Mouse (Mus musculus): ENCODE data around the gene Sec14l1. TPM values are rescaled to one million over a fixed set of nuclear protein-coding genes. Genes with fewer than 3 reads are reported as not detected.

Sec14l1 gene
- polyA plus RNA-seq, 1 experiment from 2014 or later = 30.4 TPM

DNA sequence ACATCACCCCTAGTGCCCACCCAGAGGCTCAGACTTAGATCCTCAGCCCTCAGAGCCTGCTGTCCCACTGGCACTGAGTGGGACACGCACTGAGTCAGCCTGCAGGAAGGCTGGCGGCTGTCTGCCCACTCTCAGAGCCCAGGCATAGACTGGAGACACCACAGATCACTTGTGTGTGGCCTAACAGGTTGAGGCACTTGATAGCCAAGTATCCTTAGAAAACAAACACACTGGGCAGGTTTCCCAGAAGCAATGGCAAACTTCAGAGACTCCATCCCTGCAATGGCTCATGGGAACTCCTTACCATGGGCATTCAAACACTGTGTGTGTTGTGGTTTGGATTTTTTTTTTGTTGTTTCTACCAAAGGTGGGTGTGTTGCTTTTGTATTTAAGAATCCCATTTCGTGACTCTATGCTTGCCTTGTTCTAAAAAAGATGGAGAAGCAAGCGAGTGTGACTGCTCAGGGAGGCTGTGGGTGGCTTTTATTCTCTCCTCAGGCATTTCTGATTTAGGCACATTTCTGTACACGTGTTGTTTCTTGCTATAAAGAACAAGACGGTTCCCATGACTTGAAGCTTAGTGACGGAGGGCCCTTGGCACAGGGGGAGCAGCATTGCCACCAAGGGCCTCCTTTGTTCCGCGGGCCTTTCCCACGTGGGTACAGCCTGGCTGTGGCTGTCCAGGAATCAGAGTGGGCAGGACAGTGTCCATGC, 10.8 kb upstream of the Sec14l1 start:
- H3K4me3 ChIP-seq (replicated peaks) = no peak overlapping the region
- no peak for ATAC-seq
- peaks cover 20% of the 10 kb centered on the region for H3K4me1 ChIP-seq (replicated peaks)
- no peak overlapping the region for H3K27ac ChIP-seq
- 87% methylated on average over 10 of the region's 10 CpGs for WGBS
- no peaks in the 10 kb centered on the region for H3K9me3 ChIP-seq
- no peak overlapping the region for H3K9ac ChIP-seq
- no peaks in the 10 kb centered on the region for H3K27me3 ChIP-seq (replicated peaks)
- H3K36me3 ChIP-seq = no peaks in the 10 kb centered on the region
- no peak overlapping the region for H3K4me2 ChIP-seq (replicated peaks)

DNA sequence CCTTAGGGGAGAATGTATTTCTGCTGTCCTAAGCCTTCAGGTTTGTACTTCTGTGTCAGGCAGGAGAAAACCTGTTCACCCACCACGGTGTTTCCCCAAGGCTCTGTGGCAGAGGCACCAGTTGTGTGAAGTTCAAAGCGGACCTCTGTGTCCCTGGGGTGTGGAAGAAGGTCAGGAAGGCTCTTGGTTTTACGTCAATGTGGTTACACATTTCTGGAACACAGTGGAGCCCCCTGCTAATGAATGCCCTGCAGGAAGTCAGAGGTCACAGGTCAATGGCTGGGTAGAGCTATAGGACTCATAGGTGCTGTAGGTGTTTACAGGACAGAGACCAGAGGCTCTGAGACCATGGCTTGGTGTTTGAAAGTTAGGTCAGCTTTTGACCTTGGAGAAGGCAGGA, 9.7 kb upstream of the Sec14l1 start:
- H3K9ac ChIP-seq = no peak overlapping the region
- no peak for ATAC-seq
- H3K4me2 ChIP-seq (replicated peaks) = no peak overlapping the region
- H3K4me1 ChIP-seq (replicated peaks) = peaks cover 23% of the 10 kb centered on the region
- no peaks in the 10 kb centered on the region for H3K27me3 ChIP-seq (replicated peaks)
- H3K9me3 ChIP-seq = no peaks in the 10 kb centered on the region
- no peak overlapping the region for H3K4me3 ChIP-seq (replicated peaks)
- 56% methylated on average over 3 of the region's 3 CpGs for WGBS
- no peaks in the 10 kb centered on the region for H3K36me3 ChIP-seq
- no peak overlapping the region for H3K27ac ChIP-seq

DNA sequence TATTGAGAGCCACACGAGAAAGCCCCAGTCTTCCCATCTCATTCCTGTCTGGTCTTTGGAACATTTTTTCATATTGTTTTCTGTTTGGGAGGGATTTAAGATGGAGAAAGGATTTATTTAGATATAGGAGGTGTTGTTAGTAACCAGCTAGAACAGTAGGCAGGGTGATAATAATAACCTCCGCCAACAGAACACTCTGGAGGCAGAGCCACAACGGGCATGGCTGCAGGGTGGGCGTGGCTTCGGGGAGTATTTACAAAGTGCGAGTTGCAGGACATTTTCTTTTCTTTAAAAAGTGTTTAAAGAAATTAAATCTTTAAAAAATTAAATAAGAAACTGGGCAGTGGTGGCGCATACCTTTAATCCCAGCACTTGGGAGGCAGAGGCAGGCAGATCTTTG, 9.1 kb upstream of the Sec14l1 start:
- no peak overlapping the region for H3K4me3 ChIP-seq (replicated peaks)
- no peak overlapping the region for H3K27ac ChIP-seq
- H3K9ac ChIP-seq = no peak overlapping the region
- no peaks in the 10 kb centered on the region for H3K9me3 ChIP-seq
- H3K4me1 ChIP-seq (replicated peaks) = peaks cover 23% of the 10 kb centered on the region
- no peak for ATAC-seq
- no peak overlapping the region for H3K4me2 ChIP-seq (replicated peaks)
- no peaks in the 10 kb centered on the region for H3K27me3 ChIP-seq (replicated peaks)
- no peaks in the 10 kb centered on the region for H3K36me3 ChIP-seq
- WGBS = 78% methylated on average over 7 of the region's 7 CpGs

DNA sequence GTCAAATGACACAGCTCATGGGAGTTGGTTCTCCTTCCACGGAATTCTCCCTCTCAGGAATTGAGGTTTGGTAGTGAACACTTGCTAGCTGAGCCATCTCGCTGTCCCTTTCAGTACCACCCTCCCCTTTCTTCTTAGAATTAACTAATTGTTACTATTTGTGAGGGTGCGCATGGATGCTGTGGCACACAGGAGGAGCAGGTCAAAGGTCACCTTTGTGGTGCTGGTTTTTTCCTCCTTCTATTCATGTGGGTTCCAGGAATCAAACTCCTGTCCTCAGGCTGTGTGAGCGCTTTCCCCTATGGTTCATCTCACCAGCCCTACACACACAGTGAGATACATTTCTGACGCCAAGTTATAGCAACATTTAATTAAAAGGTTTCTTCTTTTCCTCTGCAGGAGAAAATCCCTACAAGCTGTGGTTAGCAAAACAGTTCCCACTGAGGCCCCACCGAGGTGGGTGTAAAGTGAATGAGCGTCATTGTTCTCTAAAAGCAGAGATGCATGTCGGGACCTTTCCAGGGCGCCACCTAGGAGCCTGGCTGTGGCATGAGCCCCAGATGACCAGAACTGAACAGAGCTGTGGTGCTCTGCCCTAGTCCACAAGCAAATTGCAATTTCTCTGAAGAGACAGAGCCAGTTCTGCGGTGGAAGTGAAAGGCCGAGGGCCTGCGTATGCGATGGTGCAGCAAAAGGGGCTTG, 8.2 kb upstream of the Sec14l1 start:
- no peak for ATAC-seq
- Histone ChIP-seq H3K4me1 (replicated peaks) (peaks cover 17% of the 10 kb centered on the region), H3K4me3 (replicated peaks) (no peak overlapping the region), H3K4me2 (replicated peaks) (no peak overlapping the region), H3K27ac (no peak overlapping the region), H3K9me3 (no peaks in the 10 kb centered on the region), H3K9ac (no peak overlapping the region), H3K27me3 (replicated peaks) (no peaks in the 10 kb centered on the region), H3K36me3 (no peaks in the 10 kb centered on the region)
- 61% methylated on average over 13 of the region's 13 CpGs for WGBS

DNA sequence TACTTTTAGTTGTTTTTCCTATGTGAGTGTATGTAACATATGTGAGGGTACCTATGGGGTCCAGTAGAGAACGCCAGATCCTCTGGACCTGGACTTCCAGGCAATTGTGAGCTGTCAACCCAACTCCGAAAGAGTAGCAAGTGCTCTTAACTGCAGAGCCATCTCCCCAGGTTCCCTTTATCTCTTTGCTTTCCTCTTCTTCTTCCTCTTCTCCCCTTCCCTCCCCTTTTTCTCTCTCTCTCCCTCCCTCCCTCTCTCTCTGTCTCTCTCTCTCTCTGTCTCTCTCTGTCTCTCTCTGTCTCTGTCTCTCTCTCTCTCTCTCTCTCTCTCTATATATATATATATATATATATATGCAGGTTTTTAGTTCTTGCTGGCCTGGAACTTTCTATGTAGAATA, 7.1 kb upstream of the Sec14l1 start:
- Histone ChIP-seq H3K9me3 (no peaks in the 10 kb centered on the region), H3K4me2 (replicated peaks) (no peak overlapping the region), H3K9ac (no peak overlapping the region), H3K27ac (no peak overlapping the region), H3K27me3 (replicated peaks) (no peaks in the 10 kb centered on the region), H3K4me3 (replicated peaks) (no peak overlapping the region), H3K36me3 (no peaks in the 10 kb centered on the region), H3K4me1 (replicated peaks) (peaks cover 16% of the 10 kb centered on the region)
- no peak for ATAC-seq
- WGBS = 85% methylated on average over 2 of the region's 2 CpGs

DNA sequence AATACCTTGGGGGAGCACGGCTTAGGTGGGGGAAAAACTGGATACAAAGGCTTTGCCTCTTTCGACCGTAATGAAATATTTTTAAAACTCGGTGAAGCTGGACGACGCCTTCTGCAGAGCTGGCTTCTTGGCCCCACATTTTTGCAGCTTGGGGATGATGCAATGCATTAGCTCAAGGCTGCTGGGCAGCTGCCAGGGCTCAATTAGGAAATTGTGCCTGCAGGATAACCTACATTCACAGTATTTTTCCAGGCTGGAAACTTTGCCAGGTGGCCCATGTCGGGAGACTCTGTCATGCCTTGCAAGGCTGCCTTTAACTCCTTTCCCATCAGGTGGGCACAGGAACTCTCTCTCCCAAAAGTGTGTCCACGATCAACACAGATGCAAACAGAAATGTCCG, 6.4 kb upstream of the Sec14l1 start:
- Histone ChIP-seq H3K4me1 (replicated peaks) (peaks cover 16% of the 10 kb centered on the region), H3K9me3 (no peaks in the 10 kb centered on the region), H3K9ac (no peak overlapping the region), H3K4me2 (replicated peaks) (no peak overlapping the region), H3K4me3 (replicated peaks) (no peak overlapping the region), H3K27me3 (replicated peaks) (no peaks in the 10 kb centered on the region), H3K27ac (peak overlapping the region; percentile 19; the same call in 1 of the 2 replicates), H3K36me3 (no peaks in the 10 kb centered on the region)
- 0 out of 2 replicates have a peak, but pooled peaks have one; percentile 44 for ATAC-seq
- 31% methylated on average over 9 of the region's 9 CpGs for WGBS

DNA sequence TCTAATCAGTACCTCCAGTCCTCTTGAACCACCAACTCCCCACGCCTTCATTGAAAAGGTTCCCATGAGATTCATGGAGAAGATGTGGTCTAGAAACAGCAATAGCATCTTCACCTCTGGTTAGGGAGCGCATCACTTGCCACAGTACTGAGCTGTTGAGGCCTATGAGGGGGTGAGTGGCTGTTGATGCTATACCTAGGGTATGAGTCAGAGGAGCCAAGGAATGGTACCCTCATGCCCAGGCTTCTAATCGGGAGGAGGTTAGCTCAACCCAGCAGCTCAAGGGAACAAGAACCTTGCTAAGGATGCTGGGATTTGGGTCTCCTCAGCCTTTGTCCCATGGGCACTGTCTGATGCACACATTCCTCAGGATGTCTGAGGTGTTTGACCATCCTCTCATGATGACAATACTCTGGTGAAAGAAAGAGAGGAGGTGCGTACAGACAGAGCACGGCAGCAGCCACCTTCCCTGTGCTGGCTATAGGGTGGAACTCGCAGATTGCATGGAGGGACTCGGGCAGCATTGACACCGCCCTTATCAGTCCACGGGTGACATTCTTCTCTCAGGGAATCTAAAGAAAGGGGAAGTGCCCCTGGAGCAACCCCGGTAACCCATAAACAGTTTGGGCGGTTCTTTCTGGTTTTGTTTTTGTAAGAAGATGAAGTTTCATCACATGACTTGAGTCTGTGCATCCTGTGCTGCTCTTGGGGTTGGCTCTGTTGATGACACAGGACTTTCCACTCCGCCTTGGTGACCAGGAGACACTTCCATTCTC, 5.6 kb upstream of the Sec14l1 start:
- Histone ChIP-seq H3K4me3 (replicated peaks) (no peak overlapping the region), H3K4me2 (replicated peaks) (no peak overlapping the region), H3K9me3 (no peaks in the 10 kb centered on the region), H3K27me3 (replicated peaks) (no peaks in the 10 kb centered on the region), H3K4me1 (replicated peaks) (peaks cover 16% of the 10 kb centered on the region), H3K36me3 (no peaks in the 10 kb centered on the region), H3K9ac (no peak overlapping the region), H3K27ac (peak overlapping the region; percentile 19; the same call in 1 of the 2 replicates)
- ATAC-seq = no peak
- 77% methylated on average over 12 of the region's 12 CpGs for WGBS

DNA sequence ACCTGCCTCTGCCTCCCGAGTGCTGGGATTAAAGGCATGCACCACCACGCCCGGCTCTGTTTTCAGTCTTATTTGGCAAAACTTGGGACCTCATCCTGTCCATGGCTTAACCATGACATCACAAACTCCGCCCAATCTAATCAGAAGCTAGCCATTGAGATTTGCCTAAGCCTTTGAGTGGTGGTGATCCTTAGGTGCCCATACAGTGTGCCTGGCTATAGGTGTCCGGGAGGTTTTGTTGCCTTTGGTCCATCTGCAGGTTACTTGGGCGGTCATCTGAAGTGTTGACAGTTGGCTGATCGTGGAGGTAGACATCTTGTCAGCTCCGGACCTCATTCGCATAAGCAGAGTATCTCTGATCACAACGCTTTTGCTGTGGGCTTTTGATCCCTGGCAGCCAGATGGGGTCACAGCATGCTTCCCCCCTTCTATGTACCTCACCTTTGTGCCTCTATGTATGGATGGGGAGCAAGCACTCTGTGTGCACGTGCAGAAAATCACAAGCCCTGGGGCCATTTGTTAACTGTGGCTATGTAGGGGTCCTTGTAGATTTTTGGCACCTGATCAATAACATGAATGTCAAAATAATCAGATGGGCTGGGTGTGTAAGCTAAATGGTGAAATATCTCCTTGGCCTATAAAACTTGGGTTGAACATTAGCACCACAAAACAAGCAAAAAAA, 2.9 kb upstream of the Sec14l1 start:
- 88% methylated on average over 11 of the region's 11 CpGs for WGBS
- no peak for ATAC-seq
- Histone ChIP-seq H3K27me3 (replicated peaks) (no peaks in the 10 kb centered on the region), H3K4me2 (replicated peaks) (no peak overlapping the region), H3K4me1 (replicated peaks) (peaks cover 19% of the 10 kb centered on the region), H3K36me3 (no peaks in the 10 kb centered on the region), H3K27ac (no peak overlapping the region), H3K4me3 (replicated peaks) (no peak overlapping the region), H3K9ac (no peak overlapping the region), H3K9me3 (no peaks in the 10 kb centered on the region)

DNA sequence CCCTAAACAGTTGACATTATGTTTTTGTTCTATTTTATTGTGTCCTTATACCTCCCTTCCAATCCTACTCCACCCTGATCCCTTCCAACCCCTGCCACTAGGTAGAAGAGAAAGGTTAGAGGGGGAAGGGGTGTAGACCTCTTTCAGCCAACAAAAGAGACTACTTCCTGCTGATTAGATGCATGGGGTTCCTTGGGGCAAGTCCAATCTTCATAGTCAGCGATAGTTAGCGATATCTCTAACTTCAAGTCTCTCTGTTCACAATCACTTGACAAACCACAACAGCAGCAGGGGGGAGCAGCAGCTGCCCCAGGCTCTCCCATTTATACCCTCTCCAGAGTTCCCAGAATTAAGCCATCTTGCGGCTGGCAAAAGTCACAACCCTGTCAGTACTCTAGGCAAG, 2.3 kb upstream of the Sec14l1 start:
- Histone ChIP-seq H3K9ac (no peak overlapping the region), H3K4me1 (replicated peaks) (peaks cover 18% of the 10 kb centered on the region), H3K27ac (no peak overlapping the region), H3K36me3 (no peaks in the 10 kb centered on the region), H3K9me3 (no peaks in the 10 kb centered on the region), H3K4me3 (replicated peaks) (no peak overlapping the region), H3K27me3 (replicated peaks) (no peaks in the 10 kb centered on the region), H3K4me2 (replicated peaks) (no peak overlapping the region)
- no peak for ATAC-seq
- WGBS = 68% methylated on average over 3 of the region's 3 CpGs

DNA sequence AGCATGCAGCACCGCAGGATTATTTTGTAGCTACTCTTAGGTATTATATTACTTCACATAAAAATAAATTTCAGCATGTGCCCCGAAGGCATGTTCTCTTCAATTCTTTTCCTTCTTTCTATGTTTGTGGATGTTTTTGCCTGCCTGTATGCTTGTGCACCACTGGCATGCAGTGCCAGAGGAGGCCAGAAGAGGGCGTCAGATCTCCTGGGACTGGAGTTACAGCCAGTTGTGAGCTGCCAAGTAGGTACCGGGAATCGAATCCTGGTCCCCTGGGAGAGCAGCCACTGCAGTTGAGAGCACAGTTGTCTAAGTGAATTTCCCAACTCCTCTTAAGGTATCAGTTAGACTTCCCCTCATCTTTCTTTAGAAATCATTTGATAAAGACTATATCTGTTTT, 1.6 kb upstream of the Sec14l1 start:
- Histone ChIP-seq H3K4me2 (replicated peaks) (no peak overlapping the region), H3K27ac (0 out of 2 replicates have a peak overlapping the region, but pooled peaks have one; percentile 98)
- ATAC-seq = no peak

DNA sequence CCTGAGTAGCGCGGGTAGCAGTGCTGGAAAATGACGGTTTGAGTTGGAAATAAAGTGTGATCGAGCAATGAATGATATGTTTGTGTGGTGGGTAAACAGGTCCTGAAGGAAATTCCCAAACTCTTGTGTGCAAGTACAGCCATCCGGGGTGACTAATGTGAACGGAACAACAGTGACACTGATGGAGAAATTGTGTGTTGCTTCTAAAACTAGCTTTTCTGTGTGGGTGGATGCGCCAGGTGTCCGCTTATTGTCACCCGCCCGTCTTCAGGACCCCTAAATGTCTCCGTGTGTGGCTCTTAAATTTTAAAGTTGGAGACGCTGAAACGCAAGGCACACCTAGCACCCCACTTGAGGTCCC, 757 bp upstream of the Sec14l1 start:
- H3K9ac ChIP-seq = peak overlapping the region; percentile 65
- no peaks in the 10 kb centered on the region for H3K27me3 ChIP-seq (replicated peaks)
- H3K9me3 ChIP-seq = no peaks in the 10 kb centered on the region
- H3K36me3 ChIP-seq = no peaks in the 10 kb centered on the region
- H3K4me2 ChIP-seq (replicated peaks) = peak overlapping the region; percentile 60
- ATAC-seq = no peak
- peak overlapping the region; percentile 98 for H3K27ac ChIP-seq
- H3K4me3 ChIP-seq (replicated peaks) = peak overlapping the region; percentile 75
- peaks cover 17% of the 10 kb centered on the region for H3K4me1 ChIP-seq (replicated peaks)
- WGBS = 38% methylated on average over 13 of the region's 13 CpGs

More for the DNA sequence above, 1.6 kb upstream of the Sec14l1 start:
- WGBS = 91% methylated on average over 5 of the region's 5 CpGs
- no peak overlapping the region for H3K4me3 ChIP-seq (replicated peaks)
- H3K9ac ChIP-seq = no peak overlapping the region
- H3K27me3 ChIP-seq (replicated peaks) = no peaks in the 10 kb centered on the region
- H3K4me1 ChIP-seq (replicated peaks) = peaks cover 22% of the 10 kb centered on the region
- no peaks in the 10 kb centered on the region for H3K36me3 ChIP-seq
- no peaks in the 10 kb centered on the region for H3K9me3 ChIP-seq

Data from intestine, embryonic 15.5 days (tissue).